Mouse (Mus musculus) heart, postnatal 0 days (tissue): ENCODE results near the gene Ablim1.

ENCODE experiments used
- CTCF ChIP-seq: IDR thresholded peaks from 2 replicates; pipeline ENCODE4 v1.5.1; 2016; ENCODE audit warnings: antibody characterized with exemption, control low read depth, low read depth
- EP300 ChIP-seq: IDR thresholded peaks from 2 replicates; pipeline ENCODE4 v1.6.1; 2016; ENCODE audit warnings: antibody characterized with exemption, low read depth

GRCm38 (mm10) chr19:57095340-57095739 is 219.4 kb downstream of the Ablim1 start:
- TF ChIP-seq CTCF (no peak), EP300 (no peak)
